Mouse (Mus musculus): ENCODE measurements around the gene Vtn. TPM values are rescaled to one million over a fixed set of nuclear protein-coding genes. Genes with fewer than 3 reads are reported as not detected.

Gene Vtn
- polyA plus RNA-seq, 1 experiment from 2014 or later, result 137 TPM

- Histone ChIP-seq H3K4me3 (no peak overlapping the region), H3K9ac (no peak overlapping the region), H3K27ac (no peak overlapping the region), H3K4me1 (peaks cover 17% of the 10 kb centered on the region), H3K27me3 (replicated peaks) (no peaks in the 10 kb centered on the region; the same call in 1 of the 2 replicates), H3K9me3 (no peaks in the 10 kb centered on the region), H3K36me3 (replicated peaks) (no peaks in the 10 kb centered on the region), H3K4me2 (no peak overlapping the region)
- ATAC-seq (replicated peaks), result no peak
- WGBS, result 92% methylated on average over 7 of the region's 7 CpGs
These were observed 31.4 kb upstream of the Vtn start for GRCm38 (mm10) chr11:78467515-78467914.

- WGBS, result 69% methylated on average over 3 of the region's 3 CpGs
- ATAC-seq (replicated peaks), result no peak
- Histone ChIP-seq H3K4me1 (peaks cover 17% of the 10 kb centered on the region), H3K27ac (no peak overlapping the region), H3K36me3 (replicated peaks) (no peaks in the 10 kb centered on the region), H3K27me3 (replicated peaks) (no peaks in the 10 kb centered on the region; the same call in 1 of the 2 replicates), H3K4me3 (no peak overlapping the region), H3K9ac (no peak overlapping the region), H3K4me2 (no peak overlapping the region), H3K9me3 (no peaks in the 10 kb centered on the region)
These were observed 31.0 kb upstream of the Vtn start for GRCm38 (mm10) chr11:78467932-78468331.

GRCm38 (mm10) chr11:78471326-78472103 is 27.4 kb upstream of the Vtn start:
- Histone ChIP-seq H3K4me1 (peaks cover 5% of the 10 kb centered on the region), H3K27me3 (replicated peaks) (no peaks in the 10 kb centered on the region), H3K27ac (no peak overlapping the region), H3K9ac (no peak overlapping the region), H3K9me3 (no peaks in the 10 kb centered on the region), H3K4me2 (no peak overlapping the region), H3K36me3 (replicated peaks) (peaks cover 14% of the 10 kb centered on the region; the same call in 1 of the 2 replicates), H3K4me3 (no peak overlapping the region)
- WGBS, result 88% methylated on average over 10 of the region's 10 CpGs
- ATAC-seq (replicated peaks), result no peak

GRCm38 (mm10) chr11:78475289-78475688 is 23.6 kb upstream of the Vtn start:
- Histone ChIP-seq H3K36me3 (replicated peaks) (peaks cover 14% of the 10 kb centered on the region; the same call in 1 of the 2 replicates), H3K27me3 (replicated peaks) (no peaks in the 10 kb centered on the region), H3K9ac (no peak overlapping the region), H3K4me1 (no peaks in the 10 kb centered on the region), H3K9me3 (no peaks in the 10 kb centered on the region), H3K4me2 (no peak overlapping the region), H3K4me3 (no peak overlapping the region), H3K27ac (no peak overlapping the region)
- 87% methylated on average over 3 of the region's 3 CpGs for WGBS
- ATAC-seq (replicated peaks), result no peak

- Histone ChIP-seq H3K4me3 (no peak overlapping the region), H3K4me2 (no peak overlapping the region), H3K27ac (no peak overlapping the region), H3K4me1 (0 out of 2 replicates have a peak, but pooled peaks cover 6% of the 10 kb centered on the region), H3K9ac (no peak overlapping the region), H3K36me3 (replicated peaks) (peaks cover 13% of the 10 kb centered on the region), H3K27me3 (replicated peaks) (no peaks in the 10 kb centered on the region), H3K9me3 (no peaks in the 10 kb centered on the region)
- no peak for ATAC-seq (replicated peaks)
- 63% methylated on average over 7 of the region's 7 CpGs for WGBS
These were observed 15.3 kb upstream of the Vtn start for GRCm38 (mm10) chr11:78483639-78484038.

- Histone ChIP-seq H3K4me3 (no peak overlapping the region), H3K27ac (no peak overlapping the region), H3K27me3 (replicated peaks) (no peaks in the 10 kb centered on the region), H3K9me3 (no peaks in the 10 kb centered on the region), H3K9ac (no peak overlapping the region), H3K4me1 (peaks cover 15% of the 10 kb centered on the region; the same call in 1 of the 2 replicates), H3K4me2 (no peak overlapping the region), H3K36me3 (replicated peaks) (peaks cover 8% of the 10 kb centered on the region)
- WGBS, result 3% methylated on average over 8 of the region's 8 CpGs
- no peak for ATAC-seq (replicated peaks)
These were observed 10.7 kb upstream of the Vtn start for GRCm38 (mm10) chr11:78488168-78488567.

GRCm38 (mm10) chr11:78490781-78491241 is 8.1 kb upstream of the Vtn start:
- no peaks in the 10 kb centered on the region for H3K27me3 ChIP-seq (replicated peaks)
- H3K27ac ChIP-seq, result no peak overlapping the region
- 7% methylated on average over 48 of the region's 48 CpGs for WGBS

GRCm38 (mm10) chr11:78495904-78496303 is 3.0 kb upstream of the Vtn start:
- Histone ChIP-seq H3K27ac (no peak overlapping the region), H3K27me3 (replicated peaks) (peaks cover 4% of the 10 kb centered on the region; the same call in 1 of the 2 replicates), H3K4me3 (peak overlapping the region; percentile 70), H3K9me3 (no peaks in the 10 kb centered on the region), H3K4me2 (peak overlapping the region; percentile 74), H3K9ac (peak overlapping the region; percentile 87), H3K4me1 (peaks cover 41% of the 10 kb centered on the region), H3K36me3 (replicated peaks) (no peaks in the 10 kb centered on the region)
- ATAC-seq (replicated peaks), result no peak
- WGBS, result 4% methylated on average over 6 of the region's 6 CpGs

More at GRCm38 (mm10) chr11:78490781-78491241, 8.1 kb upstream of the Vtn start:
- Histone ChIP-seq H3K36me3 (replicated peaks) (peaks cover 6% of the 10 kb centered on the region), H3K4me3 (peak overlapping the region; percentile 19), H3K4me1 (peaks cover 32% of the 10 kb centered on the region), H3K4me2 (peak overlapping the region; percentile 45), H3K9ac (0 out of 2 replicates have a peak overlapping the region, but pooled peaks have one; percentile 2), H3K9me3 (no peaks in the 10 kb centered on the region)
- peak; percentile 68 for ATAC-seq (replicated peaks)

GRCm38 (mm10) chr11:78497071-78497541 is 1.8 kb upstream of the Vtn start:
- H3K27me3 ChIP-seq (replicated peaks), result peaks cover 6% of the 10 kb centered on the region; the same call in 1 of the 2 replicates
- H3K9ac ChIP-seq, result peak overlapping the region; percentile 87
- no peaks in the 10 kb centered on the region for H3K9me3 ChIP-seq
- WGBS, result under 1% methylated on average over 44 of the region's 44 CpGs
- peak; percentile 83 for ATAC-seq (replicated peaks)
- H3K4me3 ChIP-seq, result peak overlapping the region; percentile 70
- H3K4me1 ChIP-seq, result peaks cover 37% of the 10 kb centered on the region
- H3K36me3 ChIP-seq (replicated peaks), result no peaks in the 10 kb centered on the region
- H3K4me2 ChIP-seq, result peak overlapping the region; percentile 74
- H3K27ac ChIP-seq, result peak overlapping the region; percentile 93

GRCm38 (mm10) chr11:78497544-78498522 is 1.1 kb upstream of the Vtn start, which contains the start of gene Sarm1:
Gene Sarm1, minus strand, starts transcription at chr11:78497754.
- Histone ChIP-seq H3K4me3 (peak within 1 kb of the TSS; percentile 70), H3K4me2 (peak within 1 kb of the TSS; percentile 74), H3K27ac (peak within 1 kb of the TSS; percentile 93), H3K9me3 (no peaks in the 10 kb centered on the region), H3K4me1 (peaks cover 37% of the 10 kb centered on the region), H3K27me3 (replicated peaks) (peaks cover 6% of the 10 kb centered on the region; the same call in 1 of the 2 replicates), H3K36me3 (replicated peaks) (no peaks in the 10 kb centered on the region), H3K9ac (peak within 1 kb of the TSS; percentile 87)
- 3% methylated on average over 36 of the region's 36 CpGs for WGBS
- peak; percentile 97 for ATAC-seq (replicated peaks)

GRCm38 (mm10) chr11:78499543-78499942 is 652 bp downstream of the Vtn start:
- Histone ChIP-seq H3K36me3 (replicated peaks) (no peaks in the 10 kb centered on the region), H3K4me3 (no peak overlapping the region), H3K9ac (no peak overlapping the region), H3K27me3 (replicated peaks) (peaks cover 6% of the 10 kb centered on the region; the same call in 1 of the 2 replicates), H3K27ac (no peak overlapping the region), H3K4me1 (peaks cover 32% of the 10 kb centered on the region), H3K9me3 (no peaks in the 10 kb centered on the region), H3K4me2 (no peak overlapping the region)
- no peak for ATAC-seq (replicated peaks)
- 54% methylated on average over 16 of the region's 16 CpGs for WGBS

All from midbrain, embryonic 15.5 days (tissue).